Mouse (Mus musculus) kidney, embryonic 16.5 days (tissue): Measurements from ENCODE around the gene Gda. TPM values are rescaled to one million over a fixed set of nuclear protein-coding genes. Genes with fewer than 3 reads are reported as not detected.

ENCODE experiments used
- ATAC-seq: fragments of 200-750 bp; cut with Nextera tagmentation; 2 replicates; pipeline ENCODE4 v1.8.0; 2017; ENCODE audit warnings: moderate TSS enrichment; ENCODE audit not compliant: low FRiP score, low TSS enrichment
- H3K27ac ChIP-seq: fragments of 300-500 bp; sonication (generic); 2 replicates; pipeline ENCODE4 v1.5.1; 2014; ENCODE audit warnings: low read length
- H3K27me3 ChIP-seq: fragments of 300-500 bp; sonication (generic); 2 replicates; pipeline ENCODE4 v1.6.1; 2014; ENCODE audit warnings: low read length, control low read depth, mixed read lengths; ENCODE audit not compliant: insufficient read depth
- H3K36me3 ChIP-seq: fragments of 300-500 bp; sonication (generic); 2 replicates; pipeline ENCODE4 v1.6.1; 2014; ENCODE audit warnings: low read length, control low read depth, mixed read lengths; ENCODE audit not compliant: insufficient read depth
- H3K4me1 ChIP-seq: fragments of 300-500 bp; sonication (generic); 2 replicates; pipeline ENCODE4 v1.6.1; 2014; ENCODE audit warnings: low read length, control low read depth, mixed read lengths; ENCODE audit not compliant: insufficient read depth
- H3K4me2 ChIP-seq: fragments of 300-500 bp; sonication (generic); replicated peaks from 2 replicates; pipeline ENCODE4 v1.6.1; 2014; ENCODE audit warnings: low read depth, low read length
- H3K4me3 ChIP-seq: fragments of 300-500 bp; sonication (generic); 2 replicates; pipeline ENCODE4 v1.5.1; 2014; ENCODE audit warnings: mild to moderate bottlenecking, low read length
- H3K9ac ChIP-seq: fragments of 300-500 bp; sonication (generic); replicated peaks from 2 replicates; pipeline ENCODE4 v1.6.1; 2014; ENCODE audit warnings: low read length
- H3K9me3 ChIP-seq: fragments of 300-500 bp; sonication (generic); 2 replicates; pipeline ENCODE4 v1.6.1; 2016; ENCODE audit warnings: low read length, control low read depth
- WGBS: fragments of 180-500 bp; shearing (Covaris S2); extraction: QIAGEN DNeasy Blood & Tissue Kit; methylation state at CpG from one replicate; pipeline ENCODE4 v1.1.7; 2014; 5-methylcytosine and 5-hydroxymethylcytosine counted together
- polyA plus RNA-seq: library from polyadenylated mRNA; unstranded; fragments of >200 nt; fragmentation: Nextera tagmentation; extraction: Ambion mirVana; gene quantifications from 2 replicates; pipeline ENCODE4 v1.2.1, GENCODE M21; 2015

Gda gene
- polyA plus RNA-seq, 1 experiment from 2014 or later = 0.06 TPM

DNA sequence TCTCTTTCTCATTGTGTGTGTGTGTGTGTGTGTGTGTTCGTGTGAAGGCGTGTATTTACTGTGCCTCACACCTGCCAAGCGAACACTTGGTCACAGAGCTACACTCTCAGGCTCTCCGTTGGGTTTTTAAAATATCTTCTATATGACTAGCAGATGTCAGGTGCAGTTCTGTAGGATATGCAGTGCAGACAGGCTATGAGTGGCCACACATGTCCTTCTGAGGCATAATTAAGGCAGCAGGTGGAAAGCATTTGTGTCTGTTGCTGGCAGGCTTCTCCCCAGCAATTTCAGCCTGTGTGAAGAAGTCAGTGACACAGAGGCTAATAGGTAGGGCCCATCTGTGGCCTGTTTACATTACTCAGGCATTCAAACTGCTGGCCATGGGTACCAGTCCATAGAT, 104.7 kb downstream of the Gda start:
- Histone ChIP-seq H3K4me3 (no peak overlapping the region), H3K4me2 (no peak overlapping the region), H3K9ac (no peak overlapping the region), H3K27ac (no peak overlapping the region), H3K4me1 (no peaks in the 10 kb centered on the region), H3K9me3 (peaks cover 3% of the 10 kb centered on the region; the same call in 1 of the 2 replicates), H3K27me3 (no peaks in the 10 kb centered on the region), H3K36me3 (no peaks in the 10 kb centered on the region)
- 94% methylated on average over 4 of the region's 4 CpGs for WGBS
- ATAC-seq = no peak

DNA sequence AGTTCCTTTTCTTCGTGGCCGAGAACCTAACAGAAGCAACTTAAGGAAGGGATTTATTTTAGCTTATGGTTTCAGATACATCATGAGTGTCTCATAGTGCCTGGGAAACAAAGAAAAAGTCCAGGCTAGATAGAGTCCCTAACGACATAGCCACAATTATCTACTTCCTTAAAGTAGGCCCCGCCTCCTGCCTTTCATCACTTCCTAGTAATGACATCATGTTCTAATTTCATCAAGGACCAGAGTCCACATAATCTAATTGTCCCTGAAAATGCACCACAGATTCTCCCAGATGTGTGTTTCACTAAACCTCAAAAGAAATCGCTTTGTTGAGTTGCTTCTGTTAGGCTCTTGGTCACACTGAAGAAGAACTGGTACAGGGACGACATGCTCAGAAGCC, 115.5 kb downstream of the Gda start:
- ATAC-seq = no peak
- no peaks in the 10 kb centered on the region for H3K27me3 ChIP-seq
- H3K4me1 ChIP-seq = no peaks in the 10 kb centered on the region
- 91% methylated on average over 6 of the region's 6 CpGs for WGBS
- no peaks in the 10 kb centered on the region for H3K36me3 ChIP-seq
- H3K9me3 ChIP-seq = no peaks in the 10 kb centered on the region
- H3K27ac ChIP-seq = no peak overlapping the region
- no peak overlapping the region for H3K4me3 ChIP-seq
- H3K9ac ChIP-seq = no peak overlapping the region
- no peak overlapping the region for H3K4me2 ChIP-seq

DNA sequence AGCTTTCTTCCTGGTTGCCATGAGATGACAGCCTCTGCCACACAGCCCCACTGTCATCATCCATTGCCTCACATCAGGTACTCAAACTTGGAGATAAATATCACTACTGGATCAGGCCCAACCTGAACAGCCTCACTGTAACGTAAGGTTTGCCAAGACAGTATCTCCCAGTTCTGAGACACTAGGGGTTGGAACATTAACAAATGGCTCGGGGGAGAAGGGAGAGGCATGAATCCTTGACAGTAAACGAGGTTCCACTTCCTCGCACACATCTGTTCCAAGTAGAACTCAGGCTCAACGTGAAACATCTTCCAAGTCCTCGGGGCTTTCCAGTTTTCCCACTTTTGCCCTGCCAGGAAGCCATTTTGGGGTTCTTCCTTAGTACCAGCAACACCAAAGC, 123.6 kb downstream of the Gda start:
- Histone ChIP-seq H3K36me3 (no peaks in the 10 kb centered on the region), H3K9ac (no peak overlapping the region), H3K27me3 (no peaks in the 10 kb centered on the region), H3K4me1 (no peaks in the 10 kb centered on the region), H3K4me3 (no peak overlapping the region), H3K4me2 (no peak overlapping the region), H3K27ac (no peak overlapping the region), H3K9me3 (no peaks in the 10 kb centered on the region)
- ATAC-seq = no peak
- 77% methylated on average over 6 of the region's 6 CpGs for WGBS

DNA sequence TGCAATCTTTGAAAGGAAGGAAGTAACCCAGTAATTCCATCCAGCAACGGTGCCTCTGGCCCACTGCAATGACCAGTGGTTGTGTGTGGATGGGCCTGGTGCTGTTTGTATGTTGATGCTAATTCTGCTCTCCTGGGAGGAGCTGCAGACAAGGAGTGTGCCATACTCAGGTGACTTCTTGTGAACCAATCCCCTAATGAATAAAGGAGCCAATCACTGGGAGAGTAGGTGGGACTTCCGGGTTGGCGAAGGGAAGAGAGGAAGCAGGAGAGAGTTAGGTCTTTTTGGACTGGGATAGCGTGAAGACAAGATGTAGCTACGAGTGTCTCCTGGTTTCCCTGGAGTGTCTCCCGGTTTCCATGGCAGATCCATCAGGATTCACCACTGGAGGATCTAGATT, 126.6 kb downstream of the Gda start:
- H3K4me3 ChIP-seq = no peak overlapping the region
- H3K27ac ChIP-seq = no peak overlapping the region
- H3K9ac ChIP-seq = no peak overlapping the region
- no peaks in the 10 kb centered on the region for H3K27me3 ChIP-seq
- no peak overlapping the region for H3K4me2 ChIP-seq
- H3K36me3 ChIP-seq = no peaks in the 10 kb centered on the region
- H3K9me3 ChIP-seq = no peaks in the 10 kb centered on the region
- no peaks in the 10 kb centered on the region for H3K4me1 ChIP-seq
- 93% methylated on average over 6 of the region's 6 CpGs for WGBS
- ATAC-seq = no peak

Other genes with a start within 250 kb of the Gda start
- 79.6 and 79.7 TPM in 2 replicates for gene Zfand5, start 201.2 kb downstream of the Gda start, polyA plus RNA-seq
- gene 1110059E24Rik, start 179.5 kb upstream of the Gda start, polyA plus RNA-seq = 67.0 and 68.6 TPM in 2 replicates
- 21.0 and 26.5 TPM in 2 replicates for gene Abhd17b, start 179.7 kb upstream of the Gda start, polyA plus RNA-seq